Mouse (Mus musculus) embryo, embryonic 11.5 days (tissue): Measurements from ENCODE around the gene Mcm7.

ENCODE experiments used
- DNase-seq: peaks from one replicate; pipeline ENCODE4 v3.0.0-alpha.2; 2012; ENCODE audit warnings: low read depth, low spot score

Gene Mcm7

DNA sequence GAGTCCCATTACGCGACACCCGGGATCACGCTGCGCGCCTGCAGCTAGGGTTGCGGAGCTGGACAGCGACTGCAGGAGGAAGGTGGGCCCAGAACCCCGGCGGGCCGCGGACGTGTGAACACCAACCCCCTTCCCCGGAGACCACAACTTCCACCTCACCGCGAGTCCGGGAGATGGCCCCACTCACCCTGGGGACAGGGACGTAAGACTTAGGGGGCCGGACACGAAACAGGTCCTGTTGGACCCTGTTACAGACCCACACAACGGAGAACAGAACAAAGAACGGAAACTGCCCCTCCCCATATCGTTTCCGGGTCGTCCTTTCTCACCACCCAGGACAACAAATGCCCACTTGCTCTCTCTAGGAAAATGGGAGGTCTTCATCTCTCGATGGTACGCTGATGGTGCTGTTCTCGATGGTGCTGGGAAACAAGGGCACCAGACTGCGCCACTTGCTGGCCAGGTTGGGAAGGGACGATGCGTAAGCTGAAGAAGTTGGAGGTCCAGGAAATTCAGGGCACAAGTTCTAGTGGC, 16.7 kb downstream of the Mcm7 start, which contains the start of gene Zfp113:
Gene Zfp113 (minus strand): TSS at position 302 of the 534 bp plus-strand sequence.
- peak; percentile 90 for DNase-seq

DNA sequence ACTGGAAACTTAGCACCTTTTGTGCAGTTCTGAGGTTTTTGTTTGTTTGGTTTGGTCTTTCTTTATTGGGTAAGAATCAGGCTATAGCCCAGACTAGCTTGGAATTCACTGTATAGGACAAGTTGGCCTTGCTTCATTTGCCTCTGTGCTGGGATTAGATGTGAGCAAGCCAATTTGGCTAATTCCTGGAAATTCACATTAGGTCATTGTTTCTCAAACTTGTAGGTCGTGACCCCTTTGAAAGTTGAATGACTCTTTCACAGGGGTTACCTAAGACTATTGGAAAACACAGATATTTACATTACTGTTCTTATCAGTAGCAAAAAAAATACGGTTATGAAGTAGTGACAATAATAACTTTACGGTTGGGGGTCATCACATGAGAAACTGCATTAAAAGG, 17.8 kb downstream of the Mcm7 start:
- no peak for DNase-seq

DNA sequence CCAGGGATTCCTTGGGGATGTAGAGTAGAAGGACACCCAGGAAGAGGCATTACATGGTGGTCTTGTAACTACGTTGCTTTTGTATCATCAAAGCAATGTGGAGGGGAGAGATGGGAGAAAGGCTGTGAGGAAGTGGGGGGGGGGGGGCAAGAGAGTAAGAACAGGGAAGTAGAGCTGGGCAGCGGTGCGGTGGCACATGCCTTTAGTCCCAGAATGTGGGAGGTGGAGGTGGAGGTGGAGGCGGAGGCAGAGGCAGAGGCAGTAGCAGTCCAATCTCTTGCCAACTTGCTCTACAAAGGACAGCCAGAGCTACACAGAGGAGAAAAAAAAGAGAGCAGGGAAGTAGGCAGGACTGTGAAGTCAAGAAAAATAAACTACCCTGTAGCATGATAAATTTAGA, 33.6 kb downstream of the Mcm7 start:
- no peak for DNase-seq

DNA sequence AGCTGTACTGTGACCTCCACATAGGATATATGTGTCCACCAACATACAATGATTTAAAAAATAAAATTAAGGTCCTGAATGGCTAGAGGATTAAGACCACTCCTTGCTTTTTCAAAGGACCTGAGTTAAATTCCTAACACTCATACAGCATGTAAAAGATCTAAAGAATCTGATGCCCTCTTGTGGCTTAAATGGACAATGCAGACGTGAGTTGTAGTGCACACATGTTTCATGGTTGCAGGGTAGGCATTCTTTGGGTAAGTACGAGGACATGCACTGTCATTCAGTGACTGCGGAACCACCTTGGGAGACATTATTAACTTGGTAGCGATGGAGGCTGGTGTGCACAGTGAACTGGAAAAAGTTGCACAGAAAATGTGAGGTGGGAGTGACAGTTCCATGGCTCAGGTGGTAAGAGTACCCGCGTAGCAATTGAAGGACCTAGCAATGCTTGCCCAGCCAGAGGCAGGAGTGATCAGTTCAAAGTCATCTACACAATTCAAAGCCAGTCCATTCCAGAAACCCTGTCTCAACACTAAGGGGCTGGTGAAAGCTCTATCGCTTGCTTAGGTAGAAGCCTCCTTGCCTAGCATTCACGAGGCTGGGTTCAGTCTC, 34.2 kb downstream of the Mcm7 start:
- DNase-seq = no peak

DNA sequence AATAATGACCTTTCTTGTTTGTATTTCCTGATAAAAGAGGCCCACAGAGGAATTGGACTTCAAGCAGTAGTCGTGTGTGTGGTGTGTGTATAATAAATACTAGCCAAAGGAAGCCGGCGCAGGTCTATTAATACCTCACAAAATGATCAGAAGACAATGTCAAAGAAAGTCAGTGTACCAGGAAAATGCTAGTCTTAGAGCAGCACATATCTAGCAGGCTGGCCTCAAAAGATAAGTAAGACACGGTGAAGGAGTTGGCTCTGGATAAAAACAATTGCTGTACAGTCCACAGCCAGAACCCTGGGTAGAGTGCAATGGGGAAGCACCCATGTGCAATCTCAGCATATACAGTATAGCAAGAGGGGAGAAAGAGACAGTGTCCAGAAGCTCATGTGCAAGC, 35.0 kb downstream of the Mcm7 start:
- no peak for DNase-seq

DNA sequence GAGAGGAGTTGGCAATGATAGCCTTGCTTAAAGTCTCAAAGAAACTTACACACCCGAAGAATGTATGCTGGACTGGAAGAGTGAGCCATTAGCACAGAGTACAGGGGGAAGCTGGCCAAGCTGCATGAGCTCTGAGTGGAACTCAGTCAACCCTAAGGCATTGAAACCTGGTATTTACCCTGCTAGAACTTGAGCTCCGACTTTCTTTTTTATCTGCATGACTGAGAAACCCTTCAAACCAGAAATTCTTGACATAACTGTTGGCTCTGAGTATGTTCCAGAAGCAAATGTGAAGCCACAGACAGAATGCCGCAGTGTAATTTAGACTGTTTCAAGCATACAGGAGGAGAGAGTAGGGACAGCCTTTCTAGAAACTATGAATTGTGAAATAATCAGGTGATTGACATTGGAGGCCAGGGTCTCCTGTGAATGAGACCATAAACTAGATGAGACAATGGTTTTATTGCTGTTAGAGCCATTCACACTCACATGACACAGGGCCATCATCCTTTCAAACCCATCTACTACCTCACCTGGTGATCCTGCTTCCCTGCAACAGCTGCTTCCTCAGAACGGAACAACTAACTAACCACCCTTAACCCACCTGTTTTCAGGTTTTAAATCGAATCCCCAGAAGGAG, 39.7 kb downstream of the Mcm7 start:
- DNase-seq = no peak

DNA sequence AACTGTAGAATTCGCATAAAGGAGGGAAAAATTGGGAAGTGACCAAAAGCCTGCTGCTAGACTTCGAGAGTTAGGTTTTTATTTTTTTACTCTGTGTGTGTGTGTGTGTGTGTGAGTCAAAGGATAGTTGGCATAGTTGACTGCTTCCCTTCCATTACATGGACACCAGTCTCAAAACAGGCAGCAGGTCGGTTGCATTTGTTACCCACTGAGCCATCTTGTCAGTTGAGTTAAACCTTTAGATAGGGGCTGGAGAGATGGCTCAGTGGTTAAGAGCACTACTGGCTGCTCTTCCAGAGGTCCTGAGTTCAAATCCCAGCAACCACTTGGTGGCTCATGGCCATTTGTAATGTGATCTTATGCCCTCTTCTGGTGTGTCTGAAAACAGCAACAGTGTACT, 54.2 kb downstream of the Mcm7 start:
- no peak for DNase-seq

DNA sequence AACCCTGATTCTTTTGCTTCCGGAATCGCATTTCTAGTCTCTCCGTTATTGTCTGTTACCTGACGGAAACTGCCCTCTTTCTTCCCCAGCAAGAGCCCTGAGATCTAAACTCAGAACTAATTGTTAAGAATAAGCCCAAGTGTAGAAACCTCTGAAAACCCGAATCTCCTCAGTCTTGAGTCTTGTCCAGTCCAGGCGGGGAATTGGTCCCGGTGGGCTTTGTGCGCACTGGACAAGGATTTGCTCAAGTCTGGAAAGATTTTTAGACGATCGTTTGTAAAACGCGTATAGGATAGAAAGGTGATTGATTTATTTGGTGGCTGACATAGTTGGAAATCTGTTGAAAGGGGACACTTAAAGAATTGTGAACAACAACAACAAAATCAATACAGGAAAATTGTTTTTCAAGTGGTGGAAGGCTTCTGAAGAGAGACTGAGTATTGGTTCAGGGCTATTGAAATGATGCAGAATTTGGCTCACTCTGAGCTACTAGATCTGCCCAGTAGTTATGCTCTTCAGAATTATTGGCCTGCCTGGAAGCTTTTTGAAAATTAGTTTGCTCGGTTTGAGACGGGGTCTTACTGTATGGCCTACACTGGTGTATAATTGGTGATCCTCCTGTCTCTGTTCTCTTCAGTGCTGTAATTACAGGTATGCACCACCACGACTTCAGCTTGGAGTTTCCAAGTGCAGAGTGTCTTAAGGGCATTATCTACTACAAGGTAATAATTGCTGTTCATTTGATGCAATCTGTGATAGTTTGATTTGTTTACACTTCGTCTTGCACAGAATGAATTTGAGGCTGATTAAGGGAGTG, 54.8 kb downstream of the Mcm7 start:
- DNase-seq = no peak

DNA sequence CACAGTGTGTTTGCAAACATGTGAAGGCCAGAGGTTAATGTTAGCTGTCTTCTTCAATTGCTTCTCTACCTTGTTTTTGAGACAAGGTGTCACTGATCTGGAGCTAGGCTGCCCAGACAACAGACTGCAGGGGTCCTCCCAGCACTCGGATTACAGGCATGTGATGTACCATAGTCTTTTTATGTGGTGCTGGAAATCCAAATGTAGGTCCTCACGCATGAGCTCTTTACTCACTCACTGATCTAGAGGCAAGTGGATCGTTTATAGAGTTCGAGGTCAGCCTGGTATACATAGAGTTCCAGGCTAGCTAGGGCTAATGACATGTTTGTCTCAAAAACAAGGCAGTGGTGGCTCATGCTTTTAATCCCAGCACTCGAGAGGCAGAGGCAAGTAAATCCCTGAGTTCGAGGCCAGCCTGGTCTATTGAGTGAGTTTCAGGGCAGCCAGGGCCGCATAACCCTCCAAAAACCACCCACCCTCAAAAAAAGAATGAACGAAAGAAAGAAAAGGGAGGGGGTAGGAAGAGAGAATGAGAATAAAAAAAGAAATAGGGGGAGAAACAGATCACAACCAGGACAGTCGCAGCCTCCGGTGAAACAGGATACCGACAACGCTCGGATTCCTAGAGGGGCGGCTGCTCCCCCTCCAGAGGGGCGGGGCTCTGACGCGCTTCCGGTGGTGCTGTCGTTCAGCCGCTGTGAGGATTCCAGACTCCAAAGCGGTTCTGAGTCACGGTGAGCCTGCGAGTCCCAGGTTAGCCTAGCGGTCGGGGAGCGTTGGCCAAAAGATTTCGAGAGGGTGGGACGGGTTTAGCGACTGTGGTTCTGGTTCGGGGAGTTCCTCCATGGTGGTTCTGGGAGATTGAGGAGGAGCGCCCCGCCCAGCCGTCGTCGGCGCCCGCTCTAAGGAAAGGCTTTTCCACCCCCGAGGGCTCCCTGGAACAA, 55.7 kb downstream of the Mcm7 start, which contains the start of gene Zscan21:
Gene Zscan21 (plus strand): TSS at position 649 of the 944 bp plus-strand sequence.
- DNase-seq = peak; percentile 82
